Mouse (Mus musculus) CH12.LX (cell line): ENCODE measurements around the gene Bad.

Source experiments
- BHLHE40 ChIP-seq: IDR thresholded peaks from 2 replicates; pipeline ENCODE4 v1.6.1; 2011; ENCODE audit warnings: mild to moderate bottlenecking, low read depth, low read length, improper control_type of control experiment
- CHD2 ChIP-seq: IDR thresholded peaks from 2 replicates; pipeline ENCODE4 v1.6.1; 2011; ENCODE audit warnings: low read length, improper control_type of control experiment
- CTCF ChIP-seq, 2 experiments: IDR thresholded peaks in 1 of 2; conservative IDR thresholded peaks in 1 of 2; 2 replicates each; pipeline ENCODE4 v1.5.1; 2011 to 2012; ENCODE audit warnings: low read depth in 2 of 2, low read length in 2 of 2, improper control_type of control experiment in 1 of 2, inconsistent platforms in 1 of 2, mild to moderate bottlenecking in 1 of 2, moderate library complexity in 1 of 2
- E2F4 ChIP-seq: IDR thresholded peaks from 2 replicates; pipeline ENCODE4 v1.6.1; 2011; ENCODE audit warnings: low read depth, low read length, improper control_type of control experiment; ENCODE audit not compliant: insufficient replicate concordance
- EP300 ChIP-seq: IDR thresholded peaks from 2 replicates; pipeline ENCODE4 v1.6.1; 2011; ENCODE audit warnings: low read length, improper control_type of control experiment
- GABPA ChIP-seq: IDR thresholded peaks from 2 replicates; pipeline ENCODE4 v1.6.1; 2012; ENCODE audit warnings: low read depth, low read length, improper control_type of control experiment, inconsistent platforms; ENCODE audit not compliant: insufficient replicate concordance
- HCFC1 ChIP-seq: IDR thresholded peaks from 2 replicates; pipeline ENCODE4 v1.6.1; 2012; ENCODE audit warnings: low read depth, mild to moderate bottlenecking, inconsistent platforms, low read length, improper control_type of control experiment
- JUND ChIP-seq: conservative IDR thresholded peaks from 2 replicates; pipeline ENCODE4 v1.6.1; 2011; ENCODE audit warnings: low read depth, low read length, improper control_type of control experiment
- MAZ ChIP-seq: IDR thresholded peaks from 2 replicates; pipeline ENCODE4 v1.6.1; 2012; ENCODE audit warnings: low read depth, mild to moderate bottlenecking, inconsistent platforms, low read length, improper control_type of control experiment, moderate library complexity
- POLR2A ChIP-seq: IDR thresholded peaks from 2 replicates; pipeline ENCODE4 v1.6.1; 2011; ENCODE audit warnings: low read depth, mild to moderate bottlenecking, improper control_type of control experiment, low read length
- RAD21 ChIP-seq: IDR thresholded peaks from 2 replicates; pipeline ENCODE4 v1.6.1; 2011; ENCODE audit warnings: low read depth, mild to moderate bottlenecking, low read length, improper control_type of control experiment, moderate library complexity
- SIN3A ChIP-seq: IDR thresholded peaks from 2 replicates; pipeline ENCODE4 v1.6.1; 2012; ENCODE audit warnings: low read length, improper control_type of control experiment, inconsistent platforms
- USF2 ChIP-seq: conservative IDR thresholded peaks from 2 replicates; pipeline ENCODE4 v1.6.1; 2011; ENCODE audit warnings: low read depth, low read length, improper control_type of control experiment
- ZNF384 ChIP-seq: IDR thresholded peaks from 2 replicates; pipeline ENCODE4 v1.6.1; 2012; ENCODE audit warnings: low read depth, low read length, improper control_type of control experiment, inconsistent platforms

GRCm38 (mm10) chr19:6979001-6979479 lies 37.4 kb downstream of the Bad start:
- no peak for TF ChIP-seq EP300
- TF ChIP-seq RAD21: no peak
- TF ChIP-seq CTCF (conservative IDR thresholded peaks at IDR 0.05 in 1 of 2, IDR thresholded peaks at IDR 0.05 in 1 of 2; ENCODE audit: low read depth in 2 of 2, low read length in 2 of 2): no peak
- TF ChIP-seq SIN3A: no peak; the same call in 1 of the 2 replicates
- no peak for TF ChIP-seq POLR2A
- no peak for TF ChIP-seq GABPA
- no peak for TF ChIP-seq ZNF384
- TF ChIP-seq E2F4: no peak
- 0 out of 2 replicates have a peak, but pooled peaks have one; percentile 11 for TF ChIP-seq MAZ
- no peak for TF ChIP-seq USF2
- TF ChIP-seq HCFC1: no peak
- TF ChIP-seq BHLHE40: 0 out of 2 replicates have a peak, but pooled peaks have one; percentile 2
- TF ChIP-seq CHD2: peak; percentile 66
- no peak for TF ChIP-seq JUND
